Mouse (Mus musculus): Measurements from ENCODE around the gene Dll1.

DNA sequence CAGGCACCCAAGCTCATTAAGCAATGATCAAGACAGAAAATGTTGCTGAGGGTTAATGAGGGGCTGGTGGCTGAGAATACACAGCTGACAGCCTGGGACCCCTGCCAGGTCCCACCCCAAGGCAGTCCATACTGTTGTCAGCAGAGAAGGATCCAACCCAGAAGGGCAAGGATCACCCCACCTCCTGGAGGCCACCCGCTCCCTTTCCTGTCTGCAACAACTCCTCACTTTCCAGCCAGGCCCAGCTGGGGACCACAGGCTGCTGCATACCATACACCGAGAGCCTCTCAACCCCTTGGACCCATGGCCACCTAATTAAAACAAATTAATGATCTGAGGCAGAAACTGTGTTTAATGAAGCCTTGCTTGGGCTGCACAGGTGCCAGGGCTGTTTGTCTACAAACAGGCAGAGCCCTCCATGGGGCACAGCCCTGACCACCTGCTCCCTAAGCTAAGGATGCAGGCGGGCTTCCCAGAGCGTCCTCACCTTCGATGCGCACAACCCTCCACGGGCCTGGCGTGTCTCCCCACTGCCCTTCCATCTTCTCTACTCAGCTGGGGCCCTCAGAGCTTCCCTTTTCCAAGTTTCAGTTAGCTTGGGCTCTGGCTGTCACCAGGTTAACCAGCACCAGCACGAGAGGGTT, 53.4 kb downstream of the Dll1 start:
- TF ChIP-seq CTCF (IDR thresholded peaks at IDR 0.05; ENCODE audit: control insufficient read depth, insufficient read depth, insufficient replicate concordance, low read depth, low read length) (no peak), POLR2A (IDR thresholded peaks at IDR 0.05; ENCODE audit: control insufficient read depth, low read depth, low read length) (no peak)

Measured in testis, adult 2 months (tissue).